ENCODE assay signal across 20 mouse cellular contexts in genomic region chr13:54404205-54404604, GRCm38 (mm10). TPM values are rescaled to one million over a fixed set of nuclear protein-coding genes. Genes with fewer than 3 reads are reported as not detected.
A peak's percentile ranks its signal among the peaks of the same experiment; 100 is the strongest.
DNase-seq lines count a peak whose midpoint lies in the region; ATAC-seq and TF ChIP-seq lines count a peak whose summit lies in the region.
"Had no signal": no experiment of that assay in that cellular context is flagged by ENCODE, and none has a peak within 500 bp of the region (broad histone marks: within the 10 kb centered on the region; RNA-seq: fewer than 3 reads in every experiment).

No protein-coding gene starts in this region.

- ATAC-seq in forebrain, embryonic 11.5 days (replicated peaks; ENCODE audit: low FRiP score): no peak
- no peak for ATAC-seq in embryonic facial prominence, embryonic 14.5 days (ENCODE audit: low read depth)
- ATAC-seq in limb, embryonic 14.5 days (ENCODE audit: low FRiP score, low read depth): no peak
- no peak for ATAC-seq in heart, embryonic 11.5 days (replicated peaks; ENCODE audit: insufficient number of reproducible peaks, low FRiP score, low TSS enrichment)
- ATAC-seq: intestine, embryonic 15.5 days had no signal

- TF ChIP-seq POLR2A in kidney, adult 2 months (IDR thresholded peaks at IDR 0.05; ENCODE audit: low read depth, low read length): no peak
- TF ChIP-seq POLR2A in limb, embryonic 14.5 days (IDR thresholded peaks at IDR 0.05; ENCODE audit: borderline replicate concordance, extremely low read depth, insufficient read depth, insufficient read length): no peak

- no peak overlapping the region for H3K4me3 ChIP-seq in forebrain, embryonic 10.5 days
- no peak overlapping the region for H3K4me3 ChIP-seq in forebrain, embryonic 11.5 days (ENCODE audit: low read depth, low read length)
- no peak overlapping the region for H3K4me3 ChIP-seq in kidney, adult 2 months (ENCODE audit: insufficient read depth, low read depth, low read length)
- H3K4me3 ChIP-seq in embryonic facial prominence, embryonic 14.5 days (ENCODE audit: low read depth, low read length): no peak overlapping the region
- no peak overlapping the region for H3K4me3 ChIP-seq in limb, embryonic 14.5 days (replicated peaks; ENCODE audit: low read length)
- no peak overlapping the region for H3K4me3 ChIP-seq in heart, embryonic 11.5 days (ENCODE audit: low read depth, low read length)
- H3K4me3 ChIP-seq: embryonic facial prominence, embryonic 15.5 days; erythroblast, embryonic 14.5 days; gastrocnemius, adult 2 months; hindbrain, embryonic 12.5 days; intestine, embryonic 15.5 days had no signal

- no peak overlapping the region for H3K4me2 ChIP-seq in forebrain, embryonic 11.5 days (ENCODE audit: low read depth, low read length, severe bottlenecking)
- no peak overlapping the region for H3K4me2 ChIP-seq in embryonic facial prominence, embryonic 14.5 days (ENCODE audit: low read depth, low read length)
- no peak overlapping the region for H3K4me2 ChIP-seq in limb, embryonic 14.5 days (replicated peaks; ENCODE audit: low read depth, low read length, severe bottlenecking)
- H3K4me2 ChIP-seq in heart, embryonic 11.5 days: no peak overlapping the region
- H3K4me2 ChIP-seq: embryonic facial prominence, embryonic 15.5 days; hindbrain, embryonic 12.5 days; intestine, embryonic 15.5 days had no signal

- H3K9ac ChIP-seq in forebrain, embryonic 11.5 days (ENCODE audit: low read length): no peak overlapping the region
- no peak overlapping the region for H3K9ac ChIP-seq in embryonic facial prominence, embryonic 14.5 days (ENCODE audit: low read depth, low read length)
- H3K9ac ChIP-seq in limb, embryonic 14.5 days (ENCODE audit: low read depth, low read length, severe bottlenecking): no peak overlapping the region
- H3K9ac ChIP-seq in heart, embryonic 11.5 days (ENCODE audit: low read depth, low read length): no peak overlapping the region
- H3K9ac ChIP-seq: embryonic facial prominence, embryonic 15.5 days; hindbrain, embryonic 12.5 days; intestine, embryonic 15.5 days had no signal

- H3K27ac ChIP-seq in forebrain, embryonic 10.5 days: peak overlapping the region; percentile 56
- no peak overlapping the region for H3K27ac ChIP-seq in forebrain, embryonic 11.5 days (ENCODE audit: low read depth, low read length)
- peak overlapping the region; percentile 93 for H3K27ac ChIP-seq in kidney, adult 2 months (ENCODE audit: insufficient read depth, low read depth, low read length)
- 0 out of 2 replicates have a peak overlapping the region, but pooled peaks have one; percentile 44 for H3K27ac ChIP-seq in embryonic facial prominence, embryonic 14.5 days (replicated peaks; ENCODE audit: low read depth, low read length)
- 0 out of 2 replicates have a peak overlapping the region, but pooled peaks have one; percentile 61 for H3K27ac ChIP-seq in limb, embryonic 14.5 days (replicated peaks; ENCODE audit: low read depth, low read length)
- no peak overlapping the region for H3K27ac ChIP-seq in heart, embryonic 11.5 days (ENCODE audit: low read depth, low read length)
- H3K27ac ChIP-seq: gastrocnemius, adult 2 months; hindbrain, embryonic 12.5 days; intestine, embryonic 15.5 days had no signal

- no peak for DNase-seq in forebrain, embryonic 10.5 days (ENCODE audit: extremely low spot score, low spot score)
- no peak for DNase-seq in forebrain, embryonic 11.5 days (ENCODE audit: low spot score)
- no peak for DNase-seq in kidney, adult 2 months
- DNase-seq in kidney, postnatal 36 days: no peak
- peak; percentile 32 for DNase-seq in embryonic facial prominence, embryonic 14.5 days (ENCODE audit: low spot score)
- no peak for DNase-seq in limb, embryonic 14.5 days (ENCODE audit: low spot score)
- DNase-seq in testis, postnatal 14 days (ENCODE audit: low spot score): no peak
- DNase-seq: adrenal gland, postnatal 10 days; cerebellum, adult 11-12 months; cerebellum, adult 9-10 months; cerebellum, postnatal 25 days; gastrocnemius, adult 2 months; gastrocnemius, postnatal 25 days; heart, postnatal 10 days; heart, postnatal 4 days had no signal

- WGBS in forebrain, embryonic 10.5 days: 64% methylated on average over 3 of the region's 3 CpGs
- 41% methylated on average over 3 of the region's 3 CpGs for WGBS in forebrain, embryonic 11.5 days
- WGBS in kidney, adult 2 months: 54% methylated on average over 3 of the region's 3 CpGs
- 51% methylated on average over 3 of the region's 3 CpGs for WGBS in embryonic facial prominence, embryonic 14.5 days
- 45% methylated on average over 3 of the region's 3 CpGs for WGBS in limb, embryonic 14.5 days
- WGBS in heart, embryonic 11.5 days (ENCODE audit: insufficient replicate concordance): 49% methylated on average over 3 of the region's 3 CpGs

- TF ChIP-seq CTCF in kidney, adult 2 months (conservative IDR thresholded peaks at IDR 0.05; ENCODE audit: insufficient read depth, insufficient read length, low read depth, low read length): no peak

- H3K9me3 ChIP-seq in forebrain, embryonic 10.5 days: peaks cover 7% of the 10 kb centered on the region; the same call in 1 of the 2 replicates
- no peaks in the 10 kb centered on the region for H3K9me3 ChIP-seq in forebrain, embryonic 11.5 days (ENCODE audit: control insufficient read depth, low read length)
- peaks cover 6% of the 10 kb centered on the region; the same call in 1 of the 2 replicates for H3K9me3 ChIP-seq in embryonic facial prominence, embryonic 14.5 days (ENCODE audit: control insufficient read depth, low read length)
- no peaks in the 10 kb centered on the region for H3K9me3 ChIP-seq in limb, embryonic 14.5 days (ENCODE audit: control insufficient read depth, low read length)
- H3K9me3 ChIP-seq in heart, embryonic 11.5 days (replicated peaks; ENCODE audit: control insufficient read depth, low read length): no peaks in the 10 kb centered on the region
- H3K9me3 ChIP-seq: embryonic facial prominence, embryonic 15.5 days; hindbrain, embryonic 12.5 days; intestine, embryonic 15.5 days had no signal

- peaks cover 27% of the 10 kb centered on the region for H3K4me1 ChIP-seq in forebrain, embryonic 10.5 days
- peaks cover 9% of the 10 kb centered on the region; the same call in 1 of the 2 replicates for H3K4me1 ChIP-seq in forebrain, embryonic 11.5 days (replicated peaks; ENCODE audit: control insufficient read depth, insufficient read depth, low read length)
- no peaks in the 10 kb centered on the region for H3K4me1 ChIP-seq in kidney, adult 2 months (ENCODE audit: control insufficient read depth, insufficient read depth, low read length)
- peaks cover 3% of the 10 kb centered on the region; the same call in 1 of the 2 replicates for H3K4me1 ChIP-seq in embryonic facial prominence, embryonic 14.5 days (ENCODE audit: control insufficient read depth, insufficient read depth, low read length)
- peaks cover 22% of the 10 kb centered on the region for H3K4me1 ChIP-seq in limb, embryonic 14.5 days (ENCODE audit: control insufficient read depth, insufficient read depth, low read length)
- no peaks in the 10 kb centered on the region for H3K4me1 ChIP-seq in heart, embryonic 11.5 days (ENCODE audit: control insufficient read depth, insufficient read depth, low read length)
- H3K4me1 ChIP-seq: intestine, embryonic 15.5 days had no signal

- H3K36me3 ChIP-seq in forebrain, embryonic 10.5 days (replicated peaks): no peaks in the 10 kb centered on the region
- no peaks in the 10 kb centered on the region for H3K36me3 ChIP-seq in forebrain, embryonic 11.5 days (ENCODE audit: control insufficient read depth, insufficient read depth, low read length)
- H3K36me3 ChIP-seq in kidney, adult 2 months (ENCODE audit: control insufficient read depth, insufficient read depth, low read length): no peaks in the 10 kb centered on the region
- no peaks in the 10 kb centered on the region for H3K36me3 ChIP-seq in embryonic facial prominence, embryonic 14.5 days (ENCODE audit: control insufficient read depth, insufficient read depth, low read length)
- H3K36me3 ChIP-seq in limb, embryonic 14.5 days (ENCODE audit: control insufficient read depth, insufficient read depth, low read length): no peaks in the 10 kb centered on the region
- H3K36me3 ChIP-seq in heart, embryonic 11.5 days (ENCODE audit: control insufficient read depth, insufficient read depth, low read length): no peaks in the 10 kb centered on the region
- H3K36me3 ChIP-seq: embryonic facial prominence, embryonic 15.5 days; hindbrain, embryonic 12.5 days; intestine, embryonic 15.5 days had no signal

- no peaks in the 10 kb centered on the region for H3K27me3 ChIP-seq in forebrain, embryonic 10.5 days (ENCODE audit: poor library complexity, severe bottlenecking)
- no peaks in the 10 kb centered on the region for H3K27me3 ChIP-seq in forebrain, embryonic 11.5 days (ENCODE audit: control insufficient read depth, insufficient read depth, low read length)
- no peaks in the 10 kb centered on the region for H3K27me3 ChIP-seq in kidney, adult 2 months (replicated peaks; ENCODE audit: control insufficient read depth, insufficient read depth, low read length)
- no peaks in the 10 kb centered on the region for H3K27me3 ChIP-seq in embryonic facial prominence, embryonic 14.5 days (replicated peaks; ENCODE audit: control insufficient read depth, insufficient read depth, low read length)
- no peaks in the 10 kb centered on the region for H3K27me3 ChIP-seq in limb, embryonic 14.5 days (ENCODE audit: control insufficient read depth, insufficient read depth, low read length)
- H3K27me3 ChIP-seq in heart, embryonic 11.5 days (ENCODE audit: control insufficient read depth, insufficient read depth, low read length): no peaks in the 10 kb centered on the region
- H3K27me3 ChIP-seq: embryonic facial prominence, embryonic 15.5 days; hindbrain, embryonic 12.5 days; intestine, embryonic 15.5 days had no signal

RNA-seq across cellular contexts. Expression of gene Cplx2, which starts 33.1 kb away (rescaled TPM):
- 5.5 TPM in 2 replicates for polyA plus RNA-seq in forebrain, embryonic 10.5 days (2016; fragmentation: Nextera tagmentation; extraction: Ambion mirVana)
- 11.8 and 13.3 TPM in 2 replicates for polyA plus RNA-seq in forebrain, embryonic 11.5 days (2014; fragmentation: Nextera tagmentation; extraction: Ambion mirVana)
- 11.8 and 15.5 TPM in 2 replicates for polyA plus RNA-seq in kidney, adult 2 months (2012; rRNA removed)
- 7.0 and 9.6 TPM in 2 replicates for polyA plus RNA-seq in embryonic facial prominence, embryonic 14.5 days (2014; fragmentation: Nextera tagmentation; extraction: Ambion mirVana)
- 10.8 and 10.9 TPM in 2 replicates for polyA plus RNA-seq in limb, embryonic 14.5 days (2012; rRNA removed)
- 5.5 and 7.1 TPM in 2 replicates for polyA plus RNA-seq in limb, embryonic 14.5 days (2014; fragmentation: Nextera tagmentation; extraction: Ambion mirVana)
- polyA plus RNA-seq in heart, embryonic 11.5 days (2014; fragmentation: Nextera tagmentation; extraction: Ambion mirVana): 2.1 and 3.0 TPM in 2 replicates

Comparison
In these comparisons a context has a peak if more than half of its experiments do, and no peak if none do; other contexts are left out.
1. H3K27ac ChIP-seq: peak in forebrain, embryonic 10.5 days (single experiment), kidney, adult 2 months (single experiment), embryonic facial prominence, embryonic 14.5 days (single experiment) and limb, embryonic 14.5 days (single experiment); none in forebrain, embryonic 11.5 days (single experiment) and heart, embryonic 11.5 days (single experiment).